Mouse (Mus musculus) frontal cortex, postnatal 10 days (tissue): Measurements from ENCODE around the gene Fto.

ENCODE experiments used
- DNase-seq, 2 experiments: peaks; one replicate each; pipeline ENCODE4 v3.0.0; 2022; ENCODE audit warnings: low spot score in 2 of 2, mixed read lengths in 1 of 2

Fto gene

DNA sequence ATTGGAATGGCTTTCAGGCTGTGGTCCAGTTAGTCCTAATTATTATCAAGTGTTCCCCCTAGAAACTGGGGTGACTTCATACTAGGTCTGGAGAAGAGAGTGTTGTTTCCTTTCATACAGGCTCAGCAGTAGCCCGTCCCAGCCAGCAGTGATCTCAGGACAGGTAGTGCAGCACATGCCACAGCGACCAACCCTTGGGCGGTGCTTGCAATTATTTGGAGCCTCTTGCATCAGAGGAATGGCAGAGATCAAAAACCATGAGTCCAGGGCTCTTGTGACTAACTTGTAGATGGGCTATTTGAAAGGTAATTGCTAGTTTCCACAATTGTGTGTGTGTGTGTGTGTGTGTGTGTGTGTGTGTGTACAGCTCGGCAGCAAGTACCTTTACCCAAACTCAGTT is 247.9 kb downstream of the Fto start:
- DNase-seq = no peak

DNA sequence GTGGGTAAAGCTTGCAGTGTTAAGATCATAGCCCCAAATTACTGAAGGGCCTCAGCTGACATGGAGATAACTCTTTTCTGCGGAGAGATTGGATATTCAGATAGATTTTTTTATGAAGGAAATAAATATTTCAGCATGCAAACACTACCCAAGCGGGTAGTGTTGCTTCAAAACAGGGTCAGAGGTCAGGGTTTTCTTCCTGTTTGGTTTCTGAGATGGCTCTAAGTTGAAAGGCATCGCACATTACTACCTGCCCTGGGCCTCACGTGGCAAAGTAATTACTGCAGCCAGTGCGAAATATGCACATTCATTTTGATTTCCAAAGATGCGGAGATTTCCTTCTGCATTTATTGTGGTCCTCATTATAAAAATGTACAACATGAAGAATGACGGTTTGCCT is 249.3 kb downstream of the Fto start:
- DNase-seq = no peak

DNA sequence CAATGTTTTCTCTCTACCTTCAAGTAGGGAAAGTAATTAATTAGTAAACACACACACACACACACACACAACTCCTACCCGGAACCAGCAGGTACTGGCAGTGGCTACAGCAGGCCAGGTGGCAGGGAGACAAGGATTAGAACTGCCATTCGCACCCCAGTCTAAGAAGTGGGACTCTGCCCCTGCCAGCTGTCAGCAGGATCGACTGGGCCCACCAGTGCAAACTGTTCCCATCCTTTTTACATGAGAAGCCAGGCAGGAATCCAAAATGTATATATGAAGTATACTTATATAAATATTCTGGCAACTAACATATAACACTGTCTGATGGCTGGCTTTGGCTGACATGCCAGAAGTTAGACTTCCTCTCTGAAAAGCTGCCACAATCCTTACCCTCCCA is 250.0 kb downstream of the Fto start:
- peak in 1 of 2 experiments; percentile 35 for DNase-seq

DNA sequence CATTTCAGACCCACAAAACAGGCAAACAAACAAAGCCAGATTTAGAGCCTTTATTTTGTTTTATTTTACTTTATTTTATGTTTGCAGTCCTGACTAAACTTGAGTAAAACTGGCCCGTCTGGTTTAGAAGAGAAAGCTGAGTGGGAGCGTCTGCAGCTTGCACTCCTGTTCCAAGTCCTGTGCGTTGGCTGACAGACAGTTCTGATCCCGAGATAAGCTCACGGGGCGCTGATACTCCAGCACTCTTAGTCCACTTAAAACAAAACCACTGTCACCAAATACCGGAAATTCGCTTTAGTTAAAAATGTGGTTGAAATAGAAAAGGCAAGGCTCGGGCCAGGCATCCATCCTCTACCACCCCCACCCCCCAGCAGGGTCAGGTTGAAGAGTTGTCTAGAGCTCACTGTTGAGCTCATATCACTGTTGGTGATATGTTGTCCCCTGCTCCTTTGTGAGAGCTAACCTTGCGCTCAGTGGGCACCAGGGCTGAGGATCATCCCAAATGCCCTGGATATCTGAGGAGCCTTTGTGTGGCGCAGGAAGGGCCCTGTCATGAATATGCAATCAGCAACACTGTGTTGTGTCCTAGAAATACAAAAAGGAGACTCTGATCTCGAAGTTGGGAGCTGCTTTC is 252.7 kb downstream of the Fto start:
- DNase-seq = no peak

DNA sequence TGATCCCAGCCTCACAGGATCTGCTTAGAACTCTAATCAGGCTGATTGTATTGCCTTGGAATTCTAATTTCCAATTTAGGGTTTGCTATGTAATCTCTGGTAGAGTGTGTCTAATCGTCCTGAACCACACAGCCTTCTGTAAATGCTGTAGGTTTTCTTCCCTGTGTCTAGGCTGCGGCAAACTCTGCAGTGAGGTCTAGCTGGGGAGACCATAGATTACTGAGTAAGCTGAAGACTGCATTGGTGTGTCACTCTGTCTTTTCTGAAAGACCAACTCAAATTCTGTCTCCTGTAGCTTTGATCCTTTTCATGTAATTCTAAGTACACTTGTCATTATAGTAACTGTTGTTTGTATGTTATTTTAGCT is 253.2 kb downstream of the Fto start:
- no peak for DNase-seq

DNA sequence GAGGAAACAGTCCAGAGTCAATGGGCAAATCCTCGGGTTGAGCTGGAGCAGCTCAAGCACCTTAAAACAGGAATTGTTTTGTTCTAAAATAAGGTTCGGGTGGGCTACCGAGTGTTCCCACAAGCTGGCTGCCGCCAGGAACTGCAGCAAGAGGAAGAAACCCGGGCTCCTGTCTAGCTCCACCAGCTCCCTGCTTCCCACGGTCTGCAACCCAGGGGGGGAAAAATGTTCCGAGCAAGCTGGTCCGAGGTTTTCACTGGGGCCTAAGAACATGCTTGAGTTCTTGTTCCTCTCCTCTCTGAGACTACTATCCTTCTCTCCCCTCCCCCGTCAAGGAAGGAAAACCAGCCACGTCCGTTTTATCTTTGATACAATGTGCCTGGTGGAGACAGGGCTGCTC is 256.5 kb downstream of the Fto start:
- DNase-seq = no peak

DNA sequence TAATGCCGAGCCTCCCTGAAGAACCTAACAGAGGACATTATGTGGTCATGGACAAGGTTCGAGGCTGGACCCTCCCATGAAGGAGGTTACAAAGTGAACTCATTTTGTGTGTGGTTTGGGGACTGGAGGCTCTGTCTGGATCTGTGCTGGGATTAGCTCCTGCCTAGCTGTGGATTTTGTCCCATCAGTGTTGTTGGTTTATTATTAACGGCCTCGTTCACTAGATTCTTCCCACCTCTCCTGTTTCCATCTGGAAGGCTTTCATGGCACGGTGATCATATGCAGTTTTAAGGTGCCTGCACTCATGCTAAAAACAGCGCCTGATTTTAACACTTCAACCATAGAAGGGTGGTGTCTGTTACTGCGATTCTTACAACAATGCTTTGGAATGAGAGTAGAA is 257.5 kb downstream of the Fto start:
- no peak for DNase-seq

DNA sequence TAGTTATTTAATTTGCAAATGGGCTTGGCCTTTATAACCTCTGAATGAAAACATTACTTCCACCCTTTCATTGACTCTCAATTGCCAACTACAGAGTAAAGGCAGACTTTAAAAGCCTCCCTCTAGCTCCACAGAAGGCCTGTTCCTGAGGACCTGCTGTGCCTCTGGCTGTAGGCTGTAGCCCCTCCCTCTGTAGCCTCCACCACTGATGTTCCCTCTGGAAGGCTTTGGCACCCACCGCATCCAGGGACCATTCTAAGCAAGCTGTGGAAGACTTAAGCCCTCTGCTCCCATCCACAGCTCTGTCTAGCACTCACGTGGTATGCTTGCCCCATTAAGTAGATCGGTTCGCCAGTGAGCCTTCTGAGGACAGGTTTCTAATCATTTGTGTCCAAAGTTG is 258.7 kb downstream of the Fto start:
- DNase-seq = no peak

DNA sequence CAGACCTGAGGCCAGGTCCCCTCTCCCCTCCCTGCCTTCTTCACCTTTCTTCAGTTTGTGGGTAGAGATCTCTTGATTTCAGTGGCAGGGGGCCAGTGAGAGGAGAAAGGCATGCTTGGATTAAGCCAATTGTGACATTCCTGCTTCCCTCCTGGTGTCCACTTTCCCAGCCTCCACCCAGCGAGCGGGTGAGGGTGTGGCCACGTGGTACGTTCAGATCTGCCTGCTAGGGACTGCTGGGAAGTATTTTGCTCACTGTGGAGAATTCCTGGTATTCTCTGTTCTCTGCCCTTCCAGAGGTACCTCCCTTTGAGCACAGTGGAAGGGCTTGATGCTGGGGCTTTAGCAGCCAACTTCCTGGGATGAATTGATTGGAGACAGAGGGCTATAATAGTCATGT is 259.3 kb downstream of the Fto start:
- no peak for DNase-seq

DNA sequence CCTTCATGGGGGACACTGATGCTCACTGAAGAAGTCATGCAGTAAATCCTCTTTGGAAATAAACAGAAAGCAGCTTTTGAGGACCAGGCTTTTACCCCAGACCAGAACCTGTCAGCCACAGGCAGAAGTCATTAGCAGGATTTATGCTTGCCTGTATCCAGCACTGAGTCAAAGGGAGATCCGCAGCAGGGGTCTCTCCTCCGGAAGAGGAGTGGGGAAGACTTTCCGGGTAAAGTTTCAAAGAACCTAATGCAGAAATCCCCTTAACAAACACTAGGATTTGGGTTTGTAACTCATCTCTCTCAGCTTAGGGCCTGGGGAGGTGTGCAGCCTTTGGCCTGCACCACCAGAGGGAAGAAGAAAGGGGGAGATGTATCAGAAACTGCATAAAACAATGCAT is 262.3 kb downstream of the Fto start:
- DNase-seq = no peak

DNA sequence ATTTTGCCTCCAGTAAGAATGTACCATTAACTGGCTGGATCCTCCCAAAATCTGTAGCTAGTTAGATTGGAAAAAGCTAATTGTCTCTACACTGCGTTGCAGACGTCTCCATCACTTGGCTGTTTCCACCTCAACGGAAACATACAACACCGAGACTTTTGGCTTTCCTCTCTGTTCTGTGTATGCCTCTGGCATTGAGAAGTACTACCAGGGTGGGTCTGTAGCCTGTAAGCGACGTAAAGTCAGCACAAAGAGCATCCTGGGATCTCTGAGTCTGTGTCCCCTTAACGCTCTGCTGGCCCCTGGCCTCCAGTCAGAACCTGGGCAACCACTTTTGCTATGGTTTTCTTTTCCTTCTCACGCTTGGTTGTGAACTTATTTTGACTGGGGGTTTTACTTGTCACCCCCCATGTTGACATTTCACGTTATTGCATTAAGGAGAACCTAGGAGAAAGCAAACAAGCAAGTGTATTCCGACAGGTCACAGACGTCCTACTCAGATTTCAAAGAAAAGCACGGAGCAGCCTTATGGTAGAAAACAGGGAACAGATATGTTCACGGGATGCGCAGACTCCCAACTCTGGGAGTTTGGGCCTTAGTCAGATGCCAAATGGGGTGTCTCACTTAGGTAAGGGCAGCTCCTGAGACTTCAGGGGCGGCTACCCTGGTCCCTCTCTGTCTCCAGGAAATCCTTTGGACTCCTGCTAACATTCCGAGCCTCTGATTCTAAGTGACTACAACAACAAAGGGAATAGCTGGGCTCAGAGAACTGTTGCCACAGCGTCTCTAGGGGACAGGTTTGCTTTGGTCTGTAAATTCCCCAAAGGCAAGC is 263.0 kb downstream of the Fto start:
- DNase-seq = no peak

DNA sequence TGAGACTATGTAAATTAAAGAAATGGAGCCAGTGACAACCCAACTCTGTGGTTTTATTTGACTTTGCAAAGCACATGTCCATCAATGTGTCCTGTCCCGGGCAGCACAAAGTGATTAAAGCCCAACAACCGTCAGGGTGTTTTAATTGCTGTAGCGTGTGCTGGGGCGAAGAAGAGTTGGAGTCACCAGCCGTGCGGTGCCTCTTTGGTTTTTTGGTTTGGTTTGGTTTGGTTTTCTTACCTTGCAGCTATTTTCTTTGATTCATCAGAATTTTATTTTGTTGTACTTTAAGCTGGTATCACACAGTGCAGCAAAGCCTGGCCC is 263.6 kb downstream of the Fto start:
- no peak for DNase-seq

DNA sequence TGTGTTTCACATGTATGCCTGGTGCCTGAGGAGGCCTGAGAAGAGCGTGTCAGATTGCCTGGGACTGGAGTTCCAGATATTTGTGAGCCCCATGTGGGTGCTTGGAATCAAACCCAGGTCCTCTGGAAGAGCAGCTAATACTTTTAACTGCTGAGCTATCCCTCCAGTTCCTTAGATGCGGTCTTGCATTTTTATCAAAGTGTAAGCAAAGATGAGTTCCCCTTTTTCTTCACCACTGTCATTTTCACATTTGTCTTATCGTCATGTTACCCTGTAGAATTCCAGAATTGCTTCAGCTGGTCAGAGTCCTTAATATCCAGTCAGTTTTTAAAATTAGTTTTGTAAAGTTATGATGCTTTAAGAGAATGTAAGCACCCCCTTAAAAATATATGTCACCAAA is 264.3 kb downstream of the Fto start:
- no peak for DNase-seq

DNA sequence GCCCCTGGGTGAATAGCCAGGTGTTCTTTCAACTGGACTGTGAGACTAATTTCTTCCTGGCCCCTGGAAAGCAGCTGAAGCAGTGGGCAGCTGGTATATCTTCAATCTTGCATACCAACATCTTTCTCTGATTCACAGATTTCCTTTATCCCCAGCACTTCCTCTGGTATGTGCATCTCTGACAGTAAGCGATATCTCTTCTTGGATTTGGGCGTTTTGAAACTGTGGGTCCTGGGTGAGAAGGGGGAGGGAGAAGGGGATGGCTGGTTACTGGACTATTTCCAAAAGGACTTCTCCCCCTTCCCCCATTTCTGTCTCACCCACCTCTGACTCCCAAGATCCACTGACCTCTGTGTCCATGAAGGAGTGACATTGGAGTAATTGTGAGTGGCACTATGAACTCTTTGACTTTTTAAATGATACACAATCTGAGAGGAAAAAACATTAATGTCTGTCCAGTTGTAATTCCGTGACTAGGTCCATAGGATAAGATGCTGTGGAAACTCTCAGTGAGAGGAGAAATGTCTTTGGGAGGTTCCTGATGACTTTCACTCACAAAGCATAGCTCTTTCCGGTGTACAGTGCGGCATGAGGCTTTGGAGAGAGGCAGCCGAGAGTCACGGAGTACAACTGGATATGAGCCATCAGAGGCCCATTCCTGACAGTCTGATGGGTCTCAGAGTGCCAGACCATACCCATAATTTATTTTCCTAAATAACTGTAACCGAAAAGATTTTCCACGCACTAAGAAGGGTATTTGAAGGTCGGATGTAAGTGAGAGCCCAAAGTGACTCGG is 271.5 kb downstream of the Fto start:
- DNase-seq = no peak

DNA sequence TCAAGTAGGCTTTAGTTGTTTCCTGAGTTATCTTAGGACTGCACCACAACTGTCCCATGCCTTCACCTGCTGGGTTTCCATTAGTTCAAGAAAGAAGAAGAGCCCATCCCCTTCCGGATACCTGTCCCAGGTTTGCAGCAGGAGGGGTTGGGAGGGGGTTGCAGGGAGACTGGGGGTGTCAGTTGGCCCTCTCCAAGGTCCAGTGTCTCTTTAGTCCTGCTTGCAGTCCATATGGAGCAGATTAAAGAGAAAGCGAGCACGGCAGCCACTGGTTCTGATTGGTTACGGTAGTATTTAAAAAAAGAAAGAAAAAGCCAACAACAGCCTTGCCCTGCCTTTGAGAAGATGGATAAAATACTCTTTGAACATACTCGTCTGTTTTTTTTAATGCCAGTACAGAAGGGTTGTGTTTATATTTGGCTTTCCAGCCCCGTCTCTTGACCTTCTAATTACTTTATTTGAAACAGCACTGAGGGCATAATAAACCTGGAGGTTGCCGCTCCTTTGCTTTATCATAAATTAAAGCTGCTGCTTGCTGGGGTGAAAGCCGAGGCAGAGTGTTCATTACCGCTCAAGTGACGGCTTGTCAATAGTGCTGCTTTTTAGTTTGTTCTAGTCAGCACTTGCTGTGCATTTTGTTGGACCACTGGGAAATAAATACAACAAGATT is 279.2 kb downstream of the Fto start:
- DNase-seq = no peak

DNA sequence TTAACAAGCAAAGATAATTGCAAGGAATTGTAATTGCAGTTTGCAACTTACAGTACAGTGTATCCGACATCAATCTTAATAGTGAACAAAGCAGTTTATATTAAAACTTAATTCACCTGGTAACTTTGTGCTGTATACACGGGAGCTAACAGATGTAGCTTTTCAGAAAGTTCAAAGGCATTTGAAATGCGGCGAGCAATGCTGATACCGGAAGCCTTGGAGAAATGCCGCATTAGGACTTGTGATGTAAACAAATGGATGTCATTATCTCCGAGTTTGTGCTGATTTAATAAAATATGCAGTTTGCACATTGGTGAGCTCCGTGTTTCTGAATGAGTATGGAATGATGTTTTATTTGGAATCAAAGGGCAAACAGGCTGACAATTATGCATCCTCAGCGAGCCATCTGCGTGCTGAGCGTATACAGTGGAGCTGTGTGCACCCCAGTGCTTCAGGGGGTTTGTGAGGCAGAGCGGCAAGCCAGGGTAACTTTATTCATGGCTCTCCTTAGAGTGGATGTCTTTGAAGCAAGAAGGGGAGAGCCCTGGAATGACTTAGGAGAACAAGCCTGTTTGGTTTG is 280.0 kb downstream of the Fto start:
- DNase-seq = no peak

DNA sequence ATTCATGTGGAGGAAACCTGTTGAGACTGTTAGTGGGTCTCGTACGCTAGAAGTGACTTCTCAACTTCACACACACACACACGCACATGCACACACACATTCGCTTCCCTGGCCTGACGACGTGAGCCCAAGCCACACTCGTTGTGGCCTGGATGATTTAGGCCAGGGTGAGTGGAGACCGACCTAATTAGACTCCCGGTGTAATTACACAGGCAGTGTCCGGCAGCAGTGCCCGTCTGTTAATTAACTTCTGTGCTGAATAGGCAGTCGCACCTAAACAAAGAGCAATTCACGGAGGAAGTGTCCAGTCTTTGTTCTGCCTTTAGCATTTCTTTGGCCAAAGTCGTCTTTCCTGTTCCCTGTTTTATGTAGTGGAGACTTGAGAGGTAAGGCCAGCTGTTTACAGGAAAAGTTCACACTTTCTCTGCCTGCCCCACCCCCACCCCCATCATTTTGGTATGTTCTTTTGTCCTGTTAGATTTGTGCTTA is 286.1 kb downstream of the Fto start:
- DNase-seq = no peak

DNA sequence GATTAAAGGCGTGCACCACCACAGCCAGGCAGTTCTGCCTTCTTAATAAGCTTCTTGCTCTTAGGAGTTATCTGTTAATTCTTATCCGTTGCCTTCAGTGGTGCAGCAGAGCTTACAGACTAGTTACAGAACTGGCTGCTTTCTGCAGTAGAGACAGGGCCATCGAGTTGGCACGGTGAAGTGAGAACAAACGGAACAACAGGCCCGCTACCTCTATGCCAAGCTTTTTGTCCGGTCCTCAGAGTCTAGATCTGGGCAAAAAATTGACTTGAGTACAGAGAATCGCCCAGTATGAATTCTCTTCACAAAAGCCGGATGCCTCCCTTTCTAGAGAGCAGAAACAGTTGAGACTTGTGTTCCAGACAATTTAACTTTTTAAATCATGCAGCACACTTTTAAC is 290.4 kb downstream of the Fto start:
- DNase-seq = no peak

DNA sequence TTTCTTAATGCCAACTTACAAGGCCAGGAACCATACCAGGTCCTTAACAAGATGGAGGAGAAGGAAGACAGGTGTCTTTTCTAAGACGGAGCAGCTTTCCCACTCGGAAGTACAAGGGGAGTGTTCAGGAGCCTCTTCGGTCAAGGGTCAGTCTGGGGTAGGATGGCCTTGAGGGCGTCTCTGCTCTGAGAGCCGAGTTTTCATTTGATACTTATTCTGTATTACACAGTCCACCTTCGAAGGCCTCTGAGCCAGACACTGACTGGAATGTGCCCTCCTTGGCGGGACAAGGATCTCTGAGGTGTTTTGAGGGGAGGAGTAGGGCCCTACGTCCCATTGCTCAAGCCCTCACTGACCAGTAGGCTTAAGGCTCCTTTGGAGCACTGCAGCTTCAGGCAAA is 292.6 kb downstream of the Fto start:
- no peak for DNase-seq

DNA sequence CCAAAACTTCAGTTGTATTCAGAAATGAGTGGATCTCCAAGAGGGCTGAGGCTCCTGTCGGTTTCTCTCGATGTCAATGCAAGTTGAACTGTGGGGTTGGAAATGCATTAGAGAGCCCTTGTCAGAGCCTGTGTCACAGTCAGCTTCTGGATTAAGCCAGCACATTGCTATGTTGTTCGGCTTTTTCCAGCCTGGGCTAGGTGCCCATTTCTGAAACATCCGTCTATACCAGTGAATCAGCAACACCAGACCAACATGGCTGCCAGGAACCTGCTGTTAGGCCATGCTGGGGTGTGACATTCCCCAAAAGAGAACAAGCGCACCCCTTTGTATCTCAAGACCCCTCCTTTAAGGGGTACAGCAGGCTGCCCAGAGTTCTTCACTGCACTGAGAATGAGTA is 293.8 kb downstream of the Fto start:
- DNase-seq = no peak

DNA sequence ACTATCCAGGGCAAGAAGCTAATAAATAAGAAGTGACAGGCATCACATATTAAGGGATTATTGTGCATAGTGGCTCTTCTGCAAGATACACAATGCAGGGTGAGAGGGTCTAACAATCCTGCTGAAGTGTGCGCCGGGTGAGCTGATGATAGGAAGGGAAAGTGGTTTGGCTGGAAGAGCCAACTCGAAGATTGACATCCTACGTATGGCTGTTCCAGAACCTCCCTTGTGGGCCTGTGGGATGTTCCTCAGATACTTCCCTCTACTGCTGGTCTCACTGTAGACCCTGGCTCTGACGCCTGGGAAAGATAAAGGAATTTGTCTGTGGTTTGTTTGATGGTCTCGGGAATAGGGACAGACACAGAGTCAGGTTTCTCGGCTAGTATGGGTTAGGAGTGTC is 297.9 kb downstream of the Fto start:
- DNase-seq = no peak
